Mouse (Mus musculus): ENCODE results near the gene Actr5. TPM values are rescaled to one million over a fixed set of nuclear protein-coding genes. Genes with fewer than 3 reads are reported as not detected.

Gene Actr5
- polyA plus RNA-seq, 1 experiment = 7.7 TPM

GRCm38 (mm10) chr2:158687804-158688241, 63.1 kb downstream of the Actr5 start:
- peaks cover 4% of the 10 kb centered on the region for H3K4me1 ChIP-seq (ENCODE audit: control insufficient read depth, insufficient read depth, insufficient read length, low read length)
- no peak for TF ChIP-seq CTCF (IDR thresholded peaks at IDR 0.05; ENCODE audit: extremely low read depth, insufficient read length, insufficient replicate concordance, low read depth, low read length)
- TF ChIP-seq POLR2A (IDR thresholded peaks at IDR 0.05; ENCODE audit: low read depth, low read length) = no peak

More at GRCm38 (mm10) chr2:158687804-158688241, 63.1 kb downstream of the Actr5 start:
- Histone ChIP-seq H3K27ac (ENCODE audit: insufficient read depth, low read depth, low read length) (peak overlapping the region; percentile 52; the same call in 1 of the 2 replicates), H3K36me3 (ENCODE audit: control insufficient read depth, insufficient read depth, low read length) (no peaks in the 10 kb centered on the region), H3K4me3 (ENCODE audit: low read depth, low read length) (no peak overlapping the region), H3K27me3 (ENCODE audit: control insufficient read depth, insufficient read depth, low read length) (no peaks in the 10 kb centered on the region)
- WGBS = 47% methylated on average over 25 of the region's 25 CpGs

Other genes with a start within 250 kb of the Actr5 start
- gene Snhg11, start 249.2 kb upstream of the Actr5 start, polyA plus RNA-seq (2012; rRNA removed) = 1.4 and 2.0 TPM in 2 replicates
- 7.1 and 16.4 TPM in 2 replicates for gene Ralgapb, start 215.0 kb upstream of the Actr5 start, polyA plus RNA-seq (2012; rRNA removed)
- gene Adig, start 122.3 kb upstream of the Actr5 start, polyA plus RNA-seq (2012; rRNA removed) = 0.33 and 0.56 TPM in 2 replicates
- 1.1 TPM in 1 of 2 replicates, not detected in the other for gene Arhgap40, start 112.1 kb upstream of the Actr5 start, polyA plus RNA-seq (2012; rRNA removed)
- not detected in 2 replicates for gene Slc32a1, start 14.1 kb upstream of the Actr5 start, polyA plus RNA-seq (2012; rRNA removed)
- 3.6 and 3.9 TPM in 2 replicates for gene Ppp1r16b, start 40.5 kb downstream of the Actr5 start, polyA plus RNA-seq (2012; rRNA removed)
- gene Fam83d, start 143.2 kb downstream of the Actr5 start, polyA plus RNA-seq (2012; rRNA removed) = 14.0 and 21.3 TPM in 2 replicates
- gene Dhx35, start 169.9 kb downstream of the Actr5 start, polyA plus RNA-seq (2012; rRNA removed) = 7.5 and 16.4 TPM in 2 replicates